Mouse (Mus musculus): ENCODE measurements around the gene Hapln2. TPM values are rescaled to one million over a fixed set of nuclear protein-coding genes. Genes with fewer than 3 reads are reported as not detected.

Gene Hapln2
- polyA plus RNA-seq, 2 experiments: not detected

GRCm38 (mm10) chr3:87980728-87981127 lies 46.7 kb downstream of the Hapln2 start:
- H3K27me3 ChIP-seq (ENCODE audit: control insufficient read depth, insufficient read depth, low read length): no peaks in the 10 kb centered on the region
- 60% methylated on average over 5 of the region's 5 CpGs for WGBS (ENCODE audit: insufficient replicate concordance)
- TF ChIP-seq EP300 (IDR thresholded peaks at IDR 0.05; ENCODE audit: low read depth) (no peak), CTCF (IDR thresholded peaks at IDR 0.05; ENCODE audit: low read depth) (no peak)

GRCm38 (mm10) chr3:87980085-87980484 lies 47.3 kb downstream of the Hapln2 start:
- H3K9ac ChIP-seq (replicated peaks): no peak overlapping the region
- no peaks in the 10 kb centered on the region; the same call in 1 of the 2 replicates for H3K27me3 ChIP-seq (ENCODE audit: control insufficient read depth, insufficient read depth, low read length)
- WGBS (ENCODE audit: insufficient replicate concordance): 42% methylated on average over 3 of the region's 3 CpGs
- no peak overlapping the region for H3K4me3 ChIP-seq (ENCODE audit: insufficient read depth in 1 of 2, low read depth in 2 of 2, low read length in 2 of 2)
- no peak for ATAC-seq (ENCODE audit: insufficient read depth)
- TF ChIP-seq CTCF (IDR thresholded peaks at IDR 0.05; ENCODE audit: low read depth) (no peak), EP300 (IDR thresholded peaks at IDR 0.05; ENCODE audit: low read depth) (no peak)
- peaks cover 0 to 15% of the 10 kb centered on the region in 2 experiments; a peak in 1 of 4 replicates for H3K4me1 ChIP-seq (replicated peaks; ENCODE audit: control insufficient read depth in 2 of 2, insufficient read depth in 2 of 2, low read length in 1 of 2)
- H3K27ac ChIP-seq: no peak overlapping the region
- no peak overlapping the region for H3K4me2 ChIP-seq (ENCODE audit: low read depth)
- H3K36me3 ChIP-seq (replicated peaks; ENCODE audit: control insufficient read depth, insufficient read depth, low read depth): no peaks in the 10 kb centered on the region
- no peak for DNase-seq (ENCODE audit: low read depth in 3 of 3, low spot score in 3 of 3)
- no peaks in the 10 kb centered on the region for H3K9me3 ChIP-seq (ENCODE audit: control insufficient read depth, low read length)

More at GRCm38 (mm10) chr3:87980728-87981127, 46.7 kb downstream of the Hapln2 start:
- H3K9me3 ChIP-seq (ENCODE audit: control insufficient read depth, low read length): no peaks in the 10 kb centered on the region
- no peak for DNase-seq (ENCODE audit: low read depth in 3 of 3, low spot score in 3 of 3)
- no peaks in the 10 kb centered on the region for H3K36me3 ChIP-seq (replicated peaks; ENCODE audit: control insufficient read depth, insufficient read depth, low read depth)
- no peak overlapping the region for H3K4me2 ChIP-seq (ENCODE audit: low read depth)
- no peak overlapping the region for H3K9ac ChIP-seq (replicated peaks)
- H3K4me3 ChIP-seq (ENCODE audit: insufficient read depth in 1 of 2, low read depth in 2 of 2, low read length in 2 of 2): no peak overlapping the region
- no peak for ATAC-seq (ENCODE audit: insufficient read depth)
- H3K4me1 ChIP-seq (replicated peaks; ENCODE audit: control insufficient read depth in 2 of 2, insufficient read depth in 2 of 2, low read length in 1 of 2): peaks cover 0 to 15% of the 10 kb centered on the region in 2 experiments; a peak in 1 of 4 replicates
- no peak overlapping the region for H3K27ac ChIP-seq

GRCm38 (mm10) chr3:87979493-87979892 lies 47.9 kb downstream of the Hapln2 start:
- H3K9ac ChIP-seq (replicated peaks): no peak overlapping the region
- no peaks in the 10 kb centered on the region for H3K9me3 ChIP-seq (ENCODE audit: control insufficient read depth, low read length)
- H3K4me1 ChIP-seq (replicated peaks; ENCODE audit: control insufficient read depth in 2 of 2, insufficient read depth in 2 of 2, low read length in 1 of 2): peaks cover 0 to 15% of the 10 kb centered on the region in 2 experiments; a peak in 1 of 4 replicates
- H3K27me3 ChIP-seq (ENCODE audit: control insufficient read depth, insufficient read depth, low read length): no peaks in the 10 kb centered on the region; the same call in 1 of the 2 replicates
- H3K4me3 ChIP-seq (ENCODE audit: insufficient read depth in 1 of 2, low read depth in 2 of 2, low read length in 2 of 2): no peak overlapping the region
- ATAC-seq (ENCODE audit: insufficient read depth): no peak
- TF ChIP-seq CTCF (IDR thresholded peaks at IDR 0.05; ENCODE audit: low read depth): no peak
- TF ChIP-seq EP300 (IDR thresholded peaks at IDR 0.05; ENCODE audit: low read depth): no peak
- no peak for DNase-seq (ENCODE audit: low read depth in 3 of 3, low spot score in 3 of 3)
- no peaks in the 10 kb centered on the region for H3K36me3 ChIP-seq (replicated peaks; ENCODE audit: control insufficient read depth, insufficient read depth, low read depth)
- 55% methylated on average over 5 of the region's 5 CpGs for WGBS (ENCODE audit: insufficient replicate concordance)
- no peak overlapping the region for H3K27ac ChIP-seq
- no peak overlapping the region for H3K4me2 ChIP-seq (ENCODE audit: low read depth)

GRCm38 (mm10) chr3:87974381-87974987 lies 52.9 kb downstream of the Hapln2 start:
- no peak overlapping the region for H3K9ac ChIP-seq (replicated peaks)
- no peak overlapping the region for H3K27ac ChIP-seq
- ATAC-seq (ENCODE audit: insufficient read depth) (no peak), DNase-seq (ENCODE audit: low read depth in 3 of 3, low spot score in 3 of 3) (no peak)
- H3K4me2 ChIP-seq (ENCODE audit: low read depth): no peak overlapping the region
- 50% methylated on average over 12 of the region's 12 CpGs for WGBS (ENCODE audit: insufficient replicate concordance)
- no peaks in the 10 kb centered on the region for H3K36me3 ChIP-seq (replicated peaks; ENCODE audit: control insufficient read depth, insufficient read depth, low read depth)
- H3K27me3 ChIP-seq (ENCODE audit: control insufficient read depth, insufficient read depth, low read length): peaks cover 34% of the 10 kb centered on the region
- H3K4me1 ChIP-seq (replicated peaks; ENCODE audit: control insufficient read depth in 2 of 2, insufficient read depth in 2 of 2, low read length in 1 of 2): peaks cover 0 to 4% of the 10 kb centered on the region in 2 experiments; a peak in 1 of 4 replicates
- no peaks in the 10 kb centered on the region for H3K9me3 ChIP-seq (ENCODE audit: control insufficient read depth, low read length)
- TF ChIP-seq CTCF (IDR thresholded peaks at IDR 0.05; ENCODE audit: low read depth) (no peak), EP300 (IDR thresholded peaks at IDR 0.05; ENCODE audit: low read depth) (no peak)
- no peak overlapping the region for H3K4me3 ChIP-seq (ENCODE audit: insufficient read depth in 1 of 2, low read depth in 2 of 2, low read length in 2 of 2)

- WGBS (ENCODE audit: insufficient replicate concordance): 57% methylated on average over 14 of the region's 14 CpGs
- no peaks in the 10 kb centered on the region for H3K36me3 ChIP-seq (replicated peaks; ENCODE audit: control insufficient read depth, insufficient read depth, low read depth)
- no peak overlapping the region for H3K4me2 ChIP-seq (ENCODE audit: low read depth)
- H3K4me1 ChIP-seq (replicated peaks; ENCODE audit: control insufficient read depth in 2 of 2, insufficient read depth in 2 of 2, low read length in 1 of 2): peaks cover 0 to 4% of the 10 kb centered on the region in 2 experiments; a peak in 1 of 4 replicates
- peaks cover 34% of the 10 kb centered on the region for H3K27me3 ChIP-seq (ENCODE audit: control insufficient read depth, insufficient read depth, low read length)
- no peak for TF ChIP-seq CTCF (IDR thresholded peaks at IDR 0.05; ENCODE audit: low read depth)
- no peak for TF ChIP-seq EP300 (IDR thresholded peaks at IDR 0.05; ENCODE audit: low read depth)
- H3K9me3 ChIP-seq (ENCODE audit: control insufficient read depth, low read length): no peaks in the 10 kb centered on the region
- H3K27ac ChIP-seq: no peak overlapping the region
- H3K9ac ChIP-seq (replicated peaks): no peak overlapping the region
- ATAC-seq (ENCODE audit: insufficient read depth) (no peak), DNase-seq (ENCODE audit: low read depth in 3 of 3, low spot score in 3 of 3) (no peak)
- no peak overlapping the region for H3K4me3 ChIP-seq (ENCODE audit: insufficient read depth in 1 of 2, low read depth in 2 of 2, low read length in 2 of 2)
Observed at GRCm38 (mm10) chr3:87973593-87974380, 53.6 kb downstream of the Hapln2 start.
